ENCODE assay signal across 8 mouse cellular contexts in genomic region chr4:116650365-116650764, GRCm38 (mm10). TPM values are rescaled to one million over a fixed set of nuclear protein-coding genes. Genes with fewer than 3 reads are reported as not detected.
DNase-seq lines count a peak whose midpoint lies in the region; ATAC-seq and TF ChIP-seq lines count a peak whose summit lies in the region.

No protein-coding gene starts in this region.

- no peak for TF ChIP-seq CTCF in layer of hippocampus, adult 2 months (conservative IDR thresholded peaks at IDR 0.05)
- TF ChIP-seq CTCF in intestine, postnatal 0 days (IDR thresholded peaks at IDR 0.05; ENCODE audit: low read depth) = no peak
- TF ChIP-seq CTCF in midbrain, postnatal 0 days (IDR thresholded peaks at IDR 0.05) = no peak

- H3K9ac ChIP-seq in embryonic facial prominence, embryonic 13.5 days = peak overlapping the region; percentile 95
- H3K9ac ChIP-seq in intestine, postnatal 0 days (ENCODE audit: low read depth, low read length) = peak overlapping the region; percentile 95
- H3K9ac ChIP-seq in midbrain, postnatal 0 days (replicated peaks; ENCODE audit: low read length, poor library complexity, severe bottlenecking) = peak overlapping the region; percentile 91

- H3K4me1 ChIP-seq in embryonic facial prominence, embryonic 13.5 days = peaks cover 42% of the 10 kb centered on the region
- peaks cover 9% of the 10 kb centered on the region for H3K4me1 ChIP-seq in intestine, postnatal 0 days (replicated peaks; ENCODE audit: control insufficient read depth, insufficient read depth, low read length)
- H3K4me1 ChIP-seq in midbrain, postnatal 0 days (ENCODE audit: insufficient read depth, low read length) = peaks cover 4% of the 10 kb centered on the region

- peak overlapping the region; percentile 78 for H3K4me3 ChIP-seq in layer of hippocampus, adult 2 months
- peak overlapping the region; percentile 85 for H3K4me3 ChIP-seq in embryonic facial prominence, embryonic 13.5 days
- peak overlapping the region; percentile 85 for H3K4me3 ChIP-seq in intestine, postnatal 0 days (ENCODE audit: low read depth, low read length)
- H3K4me3 ChIP-seq in midbrain, postnatal 0 days (ENCODE audit: low read depth, low read length) = peak overlapping the region; percentile 95

- peak overlapping the region; percentile 89 for H3K27ac ChIP-seq in layer of hippocampus, adult 2 months
- peak overlapping the region; percentile 91 for H3K27ac ChIP-seq in embryonic facial prominence, embryonic 13.5 days
- peak overlapping the region; percentile 95 for H3K27ac ChIP-seq in intestine, postnatal 0 days (ENCODE audit: low read depth, low read length)
- peak overlapping the region; percentile 83 for H3K27ac ChIP-seq in midbrain, postnatal 0 days (ENCODE audit: low read depth, low read length)

- no peak for ATAC-seq in embryonic facial prominence, embryonic 13.5 days (ENCODE audit: insufficient number of reproducible peaks, insufficient read depth, low FRiP score, low TSS enrichment, low read depth)
- ATAC-seq in intestine, postnatal 0 days = no peak
- ATAC-seq in midbrain, postnatal 0 days (ENCODE audit: low FRiP score) = no peak

- H3K9me3 ChIP-seq in embryonic facial prominence, embryonic 13.5 days = no peaks in the 10 kb centered on the region
- no peaks in the 10 kb centered on the region for H3K9me3 ChIP-seq in intestine, postnatal 0 days (ENCODE audit: control insufficient read depth)
- no peaks in the 10 kb centered on the region for H3K9me3 ChIP-seq in midbrain, postnatal 0 days (ENCODE audit: low read length)

- no peak for DNase-seq in layer of hippocampus, adult 2 months (ENCODE audit: low spot score in 2 of 2)
- DNase-seq in layer of hippocampus, adult 9-10 months (ENCODE audit: low spot score) = no peak
- no peak for DNase-seq in midbrain, postnatal 0 days (ENCODE audit: low spot score)
- no peak for DNase-seq in thymus, postnatal 14 days
- DNase-seq in spleen, adult 12 weeks (ENCODE audit: low spot score) = no peak
- no peak for DNase-seq in cerebellum, adult 11 months

- H3K4me2 ChIP-seq in embryonic facial prominence, embryonic 13.5 days = peak overlapping the region; percentile 88
- H3K4me2 ChIP-seq in intestine, postnatal 0 days (replicated peaks; ENCODE audit: low read depth) = peak overlapping the region; percentile 74
- H3K4me2 ChIP-seq in midbrain, postnatal 0 days (ENCODE audit: low read depth, low read length, poor library complexity, severe bottlenecking) = peak overlapping the region; percentile 72

- no peaks in the 10 kb centered on the region for H3K27me3 ChIP-seq in embryonic facial prominence, embryonic 13.5 days
- H3K27me3 ChIP-seq in intestine, postnatal 0 days (replicated peaks; ENCODE audit: control insufficient read depth, insufficient read depth, low read length) = no peaks in the 10 kb centered on the region
- no peaks in the 10 kb centered on the region for H3K27me3 ChIP-seq in midbrain, postnatal 0 days (ENCODE audit: insufficient read depth, low read length)

- 40% methylated on average over 5 of the region's 5 CpGs for WGBS in embryonic facial prominence, embryonic 13.5 days
- 16% methylated on average over 5 of the region's 5 CpGs for WGBS in intestine, postnatal 0 days
- WGBS in midbrain, postnatal 0 days = 49% methylated on average over 5 of the region's 5 CpGs

- peaks cover 33% of the 10 kb centered on the region for H3K36me3 ChIP-seq in embryonic facial prominence, embryonic 13.5 days
- H3K36me3 ChIP-seq in intestine, postnatal 0 days (ENCODE audit: control insufficient read depth, insufficient read depth) = peaks cover 8% of the 10 kb centered on the region
- H3K36me3 ChIP-seq in midbrain, postnatal 0 days (ENCODE audit: insufficient read depth, low read length) = peaks cover 4% of the 10 kb centered on the region; the same call in 1 of the 2 replicates

RNA-seq across cellular contexts. Expression of gene Akr1a1, which starts 1.1 kb away (rescaled TPM):
- total RNA-seq in layer of hippocampus, adult 2 months (2021) = 100 to 1,000 TPM; 376 to 387 TPM
- 763 and 775 TPM in 2 replicates for polyA plus RNA-seq in embryonic facial prominence, embryonic 13.5 days (2015; fragmentation: Nextera tagmentation; extraction: Ambion mirVana)
- polyA plus RNA-seq in intestine, postnatal 0 days (2015; fragmentation: Nextera tagmentation; extraction: Ambion mirVana) = 860 and 870 TPM in 2 replicates
- total RNA-seq in midbrain, postnatal 0 days (2014; rRNA removed) = 475 and 495 TPM in 2 replicates
- 684 and 729 TPM in 2 replicates for polyA plus RNA-seq in midbrain, postnatal 0 days (2015; fragmentation: Nextera tagmentation; extraction: Ambion mirVana)

RNA-seq across cellular contexts. Expression of gene Nasp, which starts 22.6 kb away (rescaled TPM):
- 10 to 100 TPM; 28.0 to 32.5 TPM for total RNA-seq in layer of hippocampus, adult 2 months (2021)
- 200 and 202 TPM in 2 replicates for polyA plus RNA-seq in embryonic facial prominence, embryonic 13.5 days (2015; fragmentation: Nextera tagmentation; extraction: Ambion mirVana)
- 36.9 and 38.6 TPM in 2 replicates for polyA plus RNA-seq in intestine, postnatal 0 days (2015; fragmentation: Nextera tagmentation; extraction: Ambion mirVana)
- 51.6 and 78.7 TPM in 2 replicates for total RNA-seq in midbrain, postnatal 0 days (2014; rRNA removed)
- polyA plus RNA-seq in midbrain, postnatal 0 days (2015; fragmentation: Nextera tagmentation; extraction: Ambion mirVana) = 67.2 and 76.3 TPM in 2 replicates

RNA-seq across cellular contexts. Expression of gene Prdx1, which starts 35.0 kb away (rescaled TPM):
- 100 to 1,000 TPM; 143 to 151 TPM for total RNA-seq in layer of hippocampus, adult 2 months (2021)
- 1,178 and 1,215 TPM in 2 replicates for polyA plus RNA-seq in embryonic facial prominence, embryonic 13.5 days (2015; fragmentation: Nextera tagmentation; extraction: Ambion mirVana)
- 1,180 and 1,265 TPM in 2 replicates for polyA plus RNA-seq in intestine, postnatal 0 days (2015; fragmentation: Nextera tagmentation; extraction: Ambion mirVana)
- total RNA-seq in midbrain, postnatal 0 days (2014; rRNA removed) = 171 and 207 TPM in 2 replicates
- polyA plus RNA-seq in midbrain, postnatal 0 days (2015; fragmentation: Nextera tagmentation; extraction: Ambion mirVana) = 546 and 551 TPM in 2 replicates

RNA-seq across cellular contexts. Expression of gene Ccdc17, which starts 53.9 kb away (rescaled TPM):
- 1 to 10 TPM; 5.7 to 7.4 TPM for total RNA-seq in layer of hippocampus, adult 2 months (2021)
- polyA plus RNA-seq in embryonic facial prominence, embryonic 13.5 days (2015; fragmentation: Nextera tagmentation; extraction: Ambion mirVana) = 3.1 and 5.0 TPM in 2 replicates
- 4.1 and 6.1 TPM in 2 replicates for polyA plus RNA-seq in intestine, postnatal 0 days (2015; fragmentation: Nextera tagmentation; extraction: Ambion mirVana)
- 0.44 and 5.1 TPM in 2 replicates for total RNA-seq in midbrain, postnatal 0 days (2014; rRNA removed)
- polyA plus RNA-seq in midbrain, postnatal 0 days (2015; fragmentation: Nextera tagmentation; extraction: Ambion mirVana) = 3.2 and 4.1 TPM in 2 replicates

RNA-seq across cellular contexts. Expression of gene Mmachc, which starts 57.8 kb away (rescaled TPM):
- 10 to 100 TPM; 16.4 to 20.8 TPM for total RNA-seq in layer of hippocampus, adult 2 months (2021)
- 24.5 and 30.4 TPM in 2 replicates for polyA plus RNA-seq in embryonic facial prominence, embryonic 13.5 days (2015; fragmentation: Nextera tagmentation; extraction: Ambion mirVana)
- polyA plus RNA-seq in intestine, postnatal 0 days (2015; fragmentation: Nextera tagmentation; extraction: Ambion mirVana) = 5.9 and 6.3 TPM in 2 replicates
- total RNA-seq in midbrain, postnatal 0 days (2014; rRNA removed) = 20.8 and 24.3 TPM in 2 replicates
- polyA plus RNA-seq in midbrain, postnatal 0 days (2015; fragmentation: Nextera tagmentation; extraction: Ambion mirVana) = 16.6 and 16.8 TPM in 2 replicates
